Mouse (Mus musculus) myocyte (in vitro differentiated cells): ENCODE results near the gene Anapc15.

ENCODE experiments used
- CEBPB ChIP-seq: IDR thresholded peaks from 2 replicates; pipeline ENCODE4 v1.6.1; 2011; ENCODE audit warnings: mild to moderate bottlenecking, moderate library complexity; ENCODE audit not compliant: poor library complexity, insufficient read depth, severe bottlenecking
- E2F4 ChIP-seq: IDR thresholded peaks from one replicate; pipeline ENCODE4 v1.6.1; 2011; ENCODE audit warnings: mild to moderate bottlenecking, control low read depth, moderate library complexity; ENCODE audit not compliant: insufficient read depth
- POLR2A ChIP-seq: IDR thresholded peaks from one replicate; pipeline ENCODE4 v1.6.1; 2011; ENCODE audit warnings: low read depth, mild to moderate bottlenecking, control low read depth, moderate library complexity; ENCODE audit not compliant: insufficient read length
- SRF ChIP-seq: IDR thresholded peaks from one replicate; pipeline ENCODE4 v1.6.1; 2011; ENCODE audit warnings: low read depth; ENCODE audit not compliant: control insufficient read depth, insufficient read length
- USF1 ChIP-seq: IDR thresholded peaks from one replicate; pipeline ENCODE4 v1.6.1; 2011; ENCODE audit warnings: low read depth, mild to moderate bottlenecking, control low read depth, moderate library complexity

DNA sequence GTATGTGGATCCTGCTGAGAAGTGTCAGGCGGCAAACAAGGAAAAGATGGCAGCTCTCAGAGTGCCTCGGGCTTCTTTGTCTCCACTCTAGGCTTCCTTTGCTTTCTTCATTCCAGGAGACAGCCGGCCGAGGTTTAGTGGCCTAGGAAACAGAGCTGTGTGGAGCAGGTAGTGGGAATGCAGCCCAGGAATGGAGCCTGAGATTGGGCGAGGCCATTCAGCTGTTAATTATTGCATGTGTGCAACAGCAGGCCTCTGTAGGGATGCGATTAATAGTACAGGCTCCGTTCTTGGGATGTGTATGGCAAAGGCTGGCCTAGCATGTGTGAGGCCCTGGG is 5.6 kb downstream of the Anapc15 start:
- no peak for TF ChIP-seq E2F4
- TF ChIP-seq POLR2A, result no peak
- no peak for TF ChIP-seq CEBPB
- no peak for TF ChIP-seq USF1
- TF ChIP-seq SRF, result no peak
